Mouse (Mus musculus) E14TG2a.4 (cell line): ENCODE data around the gene Afm.

Source experiments
- CTCF ChIP-seq: conservative IDR thresholded peaks from 2 replicates; pipeline ENCODE4 v1.5.1; 2014; ENCODE audit warnings: low read length
- NANOG ChIP-seq: IDR thresholded peaks from 2 replicates; pipeline ENCODE4 v1.6.1; 2014; ENCODE audit warnings: borderline replicate concordance, low read length, mixed read lengths
- POU5F1 ChIP-seq: IDR thresholded peaks from 2 replicates; pipeline ENCODE4 v1.6.1; 2014; ENCODE audit warnings: low read length, borderline replicate concordance

DNA sequence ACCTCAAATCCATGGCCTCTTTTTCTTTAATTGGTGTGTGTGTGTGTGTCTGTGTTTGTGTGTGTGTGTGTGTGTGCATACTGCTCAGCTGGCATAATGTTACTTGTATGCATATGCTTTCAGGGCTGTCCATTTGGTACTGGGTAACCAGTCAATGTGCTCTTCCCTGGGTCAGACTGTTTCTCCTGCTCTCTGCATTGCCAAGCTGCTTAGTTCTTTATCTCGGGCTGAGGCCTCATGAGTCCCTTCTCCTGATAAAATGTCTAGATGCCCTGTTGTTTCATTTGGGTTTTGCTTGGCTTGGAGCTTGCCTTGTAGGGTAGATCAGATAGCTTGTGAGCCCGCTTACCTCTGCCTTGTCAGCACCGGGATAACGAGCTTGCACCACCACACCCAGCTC, 44.1 kb downstream of the Afm start:
- no peak for TF ChIP-seq CTCF
- TF ChIP-seq POU5F1: no peak
- no peak for TF ChIP-seq NANOG
